Mouse (Mus musculus) kidney, embryonic 16.5 days (tissue): ENCODE results near the gene Tmcc3. TPM values are rescaled to one million over a fixed set of nuclear protein-coding genes. Genes with fewer than 3 reads are reported as not detected.

ENCODE experiments used
- ATAC-seq: fragments of 200-750 bp; cut with Nextera tagmentation; 2 replicates; pipeline ENCODE4 v1.8.0; 2017; ENCODE audit warnings: moderate TSS enrichment; ENCODE audit not compliant: low FRiP score, low TSS enrichment
- H3K27ac ChIP-seq: fragments of 300-500 bp; sonication (generic); 2 replicates; pipeline ENCODE4 v1.5.1; 2014; ENCODE audit warnings: low read length
- H3K27me3 ChIP-seq: fragments of 300-500 bp; sonication (generic); 2 replicates; pipeline ENCODE4 v1.6.1; 2014; ENCODE audit warnings: low read length, control low read depth, mixed read lengths; ENCODE audit not compliant: insufficient read depth
- H3K36me3 ChIP-seq: fragments of 300-500 bp; sonication (generic); 2 replicates; pipeline ENCODE4 v1.6.1; 2014; ENCODE audit warnings: low read length, control low read depth, mixed read lengths; ENCODE audit not compliant: insufficient read depth
- H3K4me1 ChIP-seq: fragments of 300-500 bp; sonication (generic); 2 replicates; pipeline ENCODE4 v1.6.1; 2014; ENCODE audit warnings: low read length, control low read depth, mixed read lengths; ENCODE audit not compliant: insufficient read depth
- H3K4me2 ChIP-seq: fragments of 300-500 bp; sonication (generic); replicated peaks from 2 replicates; pipeline ENCODE4 v1.6.1; 2014; ENCODE audit warnings: low read depth, low read length
- H3K4me3 ChIP-seq: fragments of 300-500 bp; sonication (generic); 2 replicates; pipeline ENCODE4 v1.5.1; 2014; ENCODE audit warnings: mild to moderate bottlenecking, low read length
- H3K9ac ChIP-seq: fragments of 300-500 bp; sonication (generic); replicated peaks from 2 replicates; pipeline ENCODE4 v1.6.1; 2014; ENCODE audit warnings: low read length
- H3K9me3 ChIP-seq: fragments of 300-500 bp; sonication (generic); 2 replicates; pipeline ENCODE4 v1.6.1; 2016; ENCODE audit warnings: low read length, control low read depth
- WGBS: fragments of 180-500 bp; shearing (Covaris S2); extraction: QIAGEN DNeasy Blood & Tissue Kit; methylation state at CpG from one replicate; pipeline ENCODE4 v1.1.7; 2014; 5-methylcytosine and 5-hydroxymethylcytosine counted together
- microRNA-seq: library from miRNA; unstranded; fragments of <30 nt; microRNA quantifications from one replicate; pipeline ENCODE4, GENCODE M21; 2016
- polyA plus RNA-seq: library from polyadenylated mRNA; unstranded; fragments of >200 nt; fragmentation: Nextera tagmentation; extraction: Ambion mirVana; gene quantifications from 2 replicates; pipeline ENCODE4 v1.2.1, GENCODE M21; 2015

Gene Tmcc3
- polyA plus RNA-seq, 1 experiment from 2014 or later = 8.0 TPM

- WGBS = 80% methylated on average over 5 of the region's 5 CpGs
- no peaks in the 10 kb centered on the region for H3K4me1 ChIP-seq
- no peak overlapping the region for H3K4me2 ChIP-seq
- H3K9me3 ChIP-seq = no peaks in the 10 kb centered on the region
- no peak overlapping the region for H3K27ac ChIP-seq
- H3K27me3 ChIP-seq = no peaks in the 10 kb centered on the region
- no peaks in the 10 kb centered on the region for H3K36me3 ChIP-seq
- no peak for ATAC-seq
- H3K9ac ChIP-seq = no peak overlapping the region
- no peak overlapping the region for H3K4me3 ChIP-seq
Measured at GRCm38 (mm10) chr10:94639281-94639680, 327.5 kb downstream of the Tmcc3 start.

- no peaks in the 10 kb centered on the region for H3K27me3 ChIP-seq
- no peak overlapping the region for H3K27ac ChIP-seq
- WGBS = 77% methylated on average over 5 of the region's 5 CpGs
- no peak overlapping the region for H3K9ac ChIP-seq
- no peaks in the 10 kb centered on the region for H3K4me1 ChIP-seq
- ATAC-seq = no peak
- H3K9me3 ChIP-seq = no peaks in the 10 kb centered on the region
- H3K36me3 ChIP-seq = no peaks in the 10 kb centered on the region
- no peak overlapping the region for H3K4me3 ChIP-seq
- H3K4me2 ChIP-seq = no peak overlapping the region
Measured at GRCm38 (mm10) chr10:94640067-94640466, 328.3 kb downstream of the Tmcc3 start.

Small RNAs within 50 kb of the gene (microRNA-seq; reads per million reads assigned to microRNA genes)
- gene Mir7211 = not detected

Other genes with a start within 250 kb of the Tmcc3 start
- 9.5 and 10.0 TPM in 2 replicates for gene Nr2c1, start 163.9 kb upstream of the Tmcc3 start, polyA plus RNA-seq
- 389 and 424 TPM in 2 replicates for gene Ndufa12, start 113.2 kb upstream of the Tmcc3 start, polyA plus RNA-seq
- not detected in 2 replicates for gene Gm4792, start 13.2 kb upstream of the Tmcc3 start, polyA plus RNA-seq